Mouse (Mus musculus): ENCODE results near the gene Eif3l. TPM values are rescaled to one million over a fixed set of nuclear protein-coding genes. Genes with fewer than 3 reads are reported as not detected.

Eif3l gene
- polyA plus RNA-seq, 1 experiment: 9.1 TPM

- TF ChIP-seq FLI1 (IDR thresholded peaks at IDR 0.05; ENCODE audit: low read length) (no peak), GATA1 (IDR thresholded peaks at IDR 0.05; ENCODE audit: borderline replicate concordance, low read length) (no peak)
- Histone ChIP-seq H3K4me1 (peaks cover 37% of the 10 kb centered on the region), H3K4me3 (replicated peaks) (peak overlapping the region; percentile 2), H3K36me3 (replicated peaks; ENCODE audit: low read length) (peaks cover 20% of the 10 kb centered on the region), H3K27me3 (replicated peaks) (peaks cover 34% of the 10 kb centered on the region), H3K9me3 (peaks cover 2% of the 10 kb centered on the region)
These were observed 24.5 kb downstream of the Eif3l start for GRCm38 (mm10) chr15:79099456-79099855.

- peaks cover 12% of the 10 kb centered on the region for H3K36me3 ChIP-seq (replicated peaks; ENCODE audit: low read length)
- peaks cover 41% of the 10 kb centered on the region for H3K27me3 ChIP-seq (replicated peaks)
- peaks cover 42% of the 10 kb centered on the region for H3K4me1 ChIP-seq
- no peak for TF ChIP-seq GATA1 (IDR thresholded peaks at IDR 0.05; ENCODE audit: borderline replicate concordance, low read length)
- no peak overlapping the region for H3K4me3 ChIP-seq (replicated peaks)
- peaks cover 7% of the 10 kb centered on the region for H3K9me3 ChIP-seq
These were observed 25.4 kb downstream of the Eif3l start for GRCm38 (mm10) chr15:79100391-79100790.

GRCm38 (mm10) chr15:79101531-79101930 is 26.6 kb downstream of the Eif3l start:
- TF ChIP-seq FLI1 (IDR thresholded peaks at IDR 0.05; ENCODE audit: low read length) (no peak), GATA1 (IDR thresholded peaks at IDR 0.05; ENCODE audit: borderline replicate concordance, low read length) (no peak)
- peaks cover 45% of the 10 kb centered on the region for H3K27me3 ChIP-seq (replicated peaks)
- peaks cover under 1% of the 10 kb centered on the region for H3K36me3 ChIP-seq (replicated peaks; ENCODE audit: low read length)
- H3K4me3 ChIP-seq (replicated peaks): no peak overlapping the region
- H3K4me1 ChIP-seq: peaks cover 40% of the 10 kb centered on the region
- peaks cover 7% of the 10 kb centered on the region for H3K9me3 ChIP-seq

- TF ChIP-seq GATA1 (IDR thresholded peaks at IDR 0.05; ENCODE audit: borderline replicate concordance, low read length) (no peak), FLI1 (IDR thresholded peaks at IDR 0.05; ENCODE audit: low read length) (no peak)
- Histone ChIP-seq H3K4me1 (peaks cover 41% of the 10 kb centered on the region), H3K9me3 (peaks cover 7% of the 10 kb centered on the region), H3K4me3 (replicated peaks) (no peak overlapping the region), H3K36me3 (replicated peaks; ENCODE audit: low read length) (no peaks in the 10 kb centered on the region), H3K27me3 (replicated peaks) (peaks cover 49% of the 10 kb centered on the region)
These were observed 28.3 kb downstream of the Eif3l start for GRCm38 (mm10) chr15:79103264-79103663.

GRCm38 (mm10) chr15:79105804-79106203 is 30.8 kb downstream of the Eif3l start:
- peaks cover 45% of the 10 kb centered on the region for H3K4me1 ChIP-seq

GRCm38 (mm10) chr15:79107966-79108365 is 33.0 kb downstream of the Eif3l start:
- Histone ChIP-seq H3K27me3 (replicated peaks) (peaks cover 27% of the 10 kb centered on the region), H3K9me3 (peaks cover 7% of the 10 kb centered on the region), H3K4me1 (peaks cover 50% of the 10 kb centered on the region), H3K36me3 (replicated peaks; ENCODE audit: low read length) (peaks cover 9% of the 10 kb centered on the region), H3K4me3 (replicated peaks) (peak overlapping the region; percentile 99)
- no peak for TF ChIP-seq FLI1 (IDR thresholded peaks at IDR 0.05; ENCODE audit: low read length)
- TF ChIP-seq GATA1 (IDR thresholded peaks at IDR 0.05; ENCODE audit: borderline replicate concordance, low read length): no peak

More at GRCm38 (mm10) chr15:79105804-79106203, 30.8 kb downstream of the Eif3l start:
- H3K4me3 ChIP-seq (replicated peaks): no peak overlapping the region
- H3K36me3 ChIP-seq (replicated peaks; ENCODE audit: low read length): no peaks in the 10 kb centered on the region
- peaks cover 7% of the 10 kb centered on the region for H3K9me3 ChIP-seq
- peaks cover 39% of the 10 kb centered on the region for H3K27me3 ChIP-seq (replicated peaks)
- TF ChIP-seq GATA1 (IDR thresholded peaks at IDR 0.05; ENCODE audit: borderline replicate concordance, low read length): no peak
- TF ChIP-seq FLI1 (IDR thresholded peaks at IDR 0.05; ENCODE audit: low read length): no peak

- Histone ChIP-seq H3K4me1 (peaks cover 50% of the 10 kb centered on the region), H3K27me3 (replicated peaks) (peaks cover 22% of the 10 kb centered on the region), H3K4me3 (replicated peaks) (peak within 1 kb of the TSS; percentile 99), H3K36me3 (replicated peaks; ENCODE audit: low read length) (peaks cover 14% of the 10 kb centered on the region), H3K9me3 (peaks cover 7% of the 10 kb centered on the region)
- TF ChIP-seq GATA1 (IDR thresholded peaks at IDR 0.05; ENCODE audit: borderline replicate concordance, low read length) (no peak), FLI1 (IDR thresholded peaks at IDR 0.05; ENCODE audit: low read length) (no peak)
These were observed 33.7 kb downstream of the Eif3l start, which contains the start of gene Micall1 for GRCm38 (mm10) chr15:79108421-79109320. TSS of gene Micall1 (plus strand) at chr15:79108898.

GRCm38 (mm10) chr15:79109321-79109934 is 34.4 kb downstream of the Eif3l start:
- peaks cover 20% of the 10 kb centered on the region for H3K36me3 ChIP-seq (replicated peaks; ENCODE audit: low read length)
- no peak for TF ChIP-seq FLI1 (IDR thresholded peaks at IDR 0.05; ENCODE audit: low read length)
- TF ChIP-seq GATA1 (IDR thresholded peaks at IDR 0.05; ENCODE audit: borderline replicate concordance, low read length): no peak
- peak overlapping the region; percentile 99 for H3K4me3 ChIP-seq (replicated peaks)
- peaks cover 18% of the 10 kb centered on the region for H3K27me3 ChIP-seq (replicated peaks)
- H3K4me1 ChIP-seq: peaks cover 50% of the 10 kb centered on the region
- H3K9me3 ChIP-seq: peaks cover 5% of the 10 kb centered on the region

- Histone ChIP-seq H3K4me3 (replicated peaks) (peak overlapping the region; percentile 99), H3K9me3 (no peaks in the 10 kb centered on the region), H3K4me1 (peaks cover 47% of the 10 kb centered on the region), H3K27me3 (replicated peaks) (peaks cover 12% of the 10 kb centered on the region), H3K36me3 (replicated peaks; ENCODE audit: low read length) (peaks cover 26% of the 10 kb centered on the region)
- TF ChIP-seq FLI1 (IDR thresholded peaks at IDR 0.05; ENCODE audit: low read length) (no peak), GATA1 (IDR thresholded peaks at IDR 0.05; ENCODE audit: borderline replicate concordance, low read length) (no peak)
These were observed 35.1 kb downstream of the Eif3l start for GRCm38 (mm10) chr15:79110031-79110430.

GRCm38 (mm10) chr15:79110528-79110927 is 35.5 kb downstream of the Eif3l start:
- Histone ChIP-seq H3K4me1 (peaks cover 45% of the 10 kb centered on the region), H3K9me3 (no peaks in the 10 kb centered on the region), H3K27me3 (replicated peaks) (peaks cover 11% of the 10 kb centered on the region), H3K4me3 (replicated peaks) (peak overlapping the region; percentile 99), H3K36me3 (replicated peaks; ENCODE audit: low read length) (peaks cover 31% of the 10 kb centered on the region)
- TF ChIP-seq FLI1 (IDR thresholded peaks at IDR 0.05; ENCODE audit: low read length): no peak
- no peak for TF ChIP-seq GATA1 (IDR thresholded peaks at IDR 0.05; ENCODE audit: borderline replicate concordance, low read length)

Data from megakaryocyte, embryonic 14.5 days (primary cell).